Mouse (Mus musculus): ENCODE data around the gene Arl13a. TPM values are rescaled to one million over a fixed set of nuclear protein-coding genes. Genes with fewer than 3 reads are reported as not detected.
"Not testable (repeated sequence)": the region's sequence is repeated elsewhere in the genome, so short reads cannot be mapped to it uniquely, and the experiment has no call there.

Arl13a gene
- not detected in 2 replicates for polyA plus RNA-seq (2015; fragmentation: Nextera tagmentation; extraction: Ambion mirVana)

- not testable (repeated sequence) for H3K36me3 ChIP-seq; H3K9ac ChIP-seq (replicated peaks); H3K27ac ChIP-seq; ATAC-seq; H3K4me3 ChIP-seq (replicated peaks); H3K4me1 ChIP-seq (replicated peaks); H3K27me3 ChIP-seq; H3K4me2 ChIP-seq (replicated peaks); H3K9me3 ChIP-seq
- WGBS, result 90% methylated on average over 8 of the region's 9 CpGs
These were observed at the start of gene Arl13a for GRCm38 (mm10) chrX:134187201-134187600. Gene Arl13a (plus strand): TSS chrX:134187501.

- Histone ChIP-seq H3K36me3 (no peaks in the 10 kb centered on the region), H3K9ac (replicated peaks) (no peak overlapping the region), H3K4me2 (replicated peaks) (no peak overlapping the region), H3K4me1 (replicated peaks) (no peaks in the 10 kb centered on the region), H3K4me3 (replicated peaks) (no peak overlapping the region), H3K27me3 (peaks cover 9% of the 10 kb centered on the region; the same call in 1 of the 2 replicates), H3K9me3 (no peaks in the 10 kb centered on the region), H3K27ac (no peak overlapping the region)
- 83% methylated on average over 6 of the region's 6 CpGs for WGBS
- ATAC-seq, result no peak
These were observed 47.3 kb upstream of the Arl13a start for GRCm38 (mm10) chrX:134140024-134140423.

- Histone ChIP-seq H3K4me1 (replicated peaks) (no peaks in the 10 kb centered on the region), H3K27me3 (peaks cover 9% of the 10 kb centered on the region; the same call in 1 of the 2 replicates), H3K9ac (replicated peaks) (no peak overlapping the region), H3K9me3 (no peaks in the 10 kb centered on the region), H3K4me3 (replicated peaks) (no peak overlapping the region), H3K4me2 (replicated peaks) (no peak overlapping the region), H3K36me3 (no peaks in the 10 kb centered on the region), H3K27ac (no peak overlapping the region)
- ATAC-seq, result no peak
- 78% methylated on average over 1 of the region's 1 CpGs for WGBS
These were observed 45.8 kb upstream of the Arl13a start for GRCm38 (mm10) chrX:134141551-134141950.

DNA sequence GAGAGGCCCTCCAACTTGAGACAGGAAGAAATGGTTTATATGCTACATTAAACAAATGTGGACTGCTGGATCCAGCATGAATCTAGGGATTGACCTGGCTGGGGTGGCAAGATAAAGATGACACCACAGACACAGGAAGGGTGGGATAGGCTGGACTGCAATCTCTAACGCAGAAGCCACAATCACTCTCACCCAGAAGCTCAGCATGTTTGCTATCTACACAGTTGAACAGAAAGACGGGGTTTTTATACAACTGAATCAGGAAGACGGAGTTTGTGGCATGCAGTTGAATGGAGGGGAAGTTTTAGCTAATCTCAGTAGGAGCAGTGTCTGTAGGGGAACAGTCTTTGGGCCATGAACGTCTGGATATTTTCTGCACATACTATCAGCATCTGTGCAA lies 45.3 kb upstream of the Arl13a start:
- 80% methylated on average over 4 of the region's 4 CpGs for WGBS
- H3K9me3 ChIP-seq, result no peaks in the 10 kb centered on the region

GRCm38 (mm10) chrX:134158151-134158550 lies 29.1 kb upstream of the Arl13a start:
- 46% methylated on average over 7 of the region's 7 CpGs for WGBS
- Histone ChIP-seq H3K4me1 (replicated peaks) (no peaks in the 10 kb centered on the region; the same call in 1 of the 2 replicates), H3K9ac (replicated peaks) (no peak overlapping the region), H3K27me3 (peaks cover 14% of the 10 kb centered on the region), H3K4me2 (replicated peaks) (no peak overlapping the region), H3K27ac (no peak overlapping the region), H3K4me3 (replicated peaks) (no peak overlapping the region), H3K9me3 (no peaks in the 10 kb centered on the region), H3K36me3 (no peaks in the 10 kb centered on the region)
- ATAC-seq, result no peak

More for the DNA sequence above, 45.3 kb upstream of the Arl13a start:
- no peaks in the 10 kb centered on the region for H3K36me3 ChIP-seq
- no peak overlapping the region for H3K9ac ChIP-seq (replicated peaks)
- no peak overlapping the region for H3K4me2 ChIP-seq (replicated peaks)
- H3K27me3 ChIP-seq, result peaks cover 9% of the 10 kb centered on the region; the same call in 1 of the 2 replicates
- H3K4me3 ChIP-seq (replicated peaks), result no peak overlapping the region
- no peak for ATAC-seq
- H3K27ac ChIP-seq, result no peak overlapping the region
- no peaks in the 10 kb centered on the region for H3K4me1 ChIP-seq (replicated peaks)

GRCm38 (mm10) chrX:134160442-134160841 lies 26.9 kb upstream of the Arl13a start:
- Histone ChIP-seq H3K9me3 (no peaks in the 10 kb centered on the region), H3K4me2 (replicated peaks) (no peak overlapping the region), H3K9ac (replicated peaks) (no peak overlapping the region), H3K27ac (no peak overlapping the region), H3K36me3 (no peaks in the 10 kb centered on the region), H3K27me3 (peaks cover 14% of the 10 kb centered on the region), H3K4me1 (replicated peaks) (no peaks in the 10 kb centered on the region; the same call in 1 of the 2 replicates), H3K4me3 (replicated peaks) (no peak overlapping the region)
- 90% methylated on average over 2 of the region's 2 CpGs for WGBS
- no peak for ATAC-seq

GRCm38 (mm10) chrX:134162043-134162720 lies 25.1 kb upstream of the Arl13a start, which contains the start of gene Xkrx:
Gene Xkrx (minus strand): TSS chrX:134162076.
- peak within 1 kb of the TSS; percentile 58 for H3K4me2 ChIP-seq (replicated peaks)
- peak within 1 kb of the TSS; percentile 32; the same call in 1 of the 2 replicates for H3K9ac ChIP-seq (replicated peaks)
- H3K36me3 ChIP-seq, result no peaks in the 10 kb centered on the region
- ATAC-seq, result no peak
- H3K4me1 ChIP-seq (replicated peaks), result no peaks in the 10 kb centered on the region; the same call in 1 of the 2 replicates
- WGBS, result 35% methylated on average over 16 of the region's 16 CpGs
- peak within 1 kb of the TSS; percentile 40 for H3K4me3 ChIP-seq (replicated peaks)
- H3K9me3 ChIP-seq, result no peaks in the 10 kb centered on the region
- peaks cover 14% of the 10 kb centered on the region for H3K27me3 ChIP-seq
- no peak within 1 kb of the TSS for H3K27ac ChIP-seq

GRCm38 (mm10) chrX:134162826-134163225 lies 24.5 kb upstream of the Arl13a start:
- peak overlapping the region; percentile 58 for H3K4me2 ChIP-seq (replicated peaks)
- H3K27ac ChIP-seq, result no peak overlapping the region
- 0 out of 2 replicates have a peak, but pooled peaks have one; percentile 24 for ATAC-seq
- peaks cover 14% of the 10 kb centered on the region for H3K27me3 ChIP-seq
- H3K4me3 ChIP-seq (replicated peaks), result peak overlapping the region; percentile 40
- H3K9ac ChIP-seq (replicated peaks), result peak overlapping the region; percentile 32; the same call in 1 of the 2 replicates
- H3K36me3 ChIP-seq, result no peaks in the 10 kb centered on the region
- H3K9me3 ChIP-seq, result no peaks in the 10 kb centered on the region
- WGBS, result 25% methylated on average over 11 of the region's 11 CpGs
- no peaks in the 10 kb centered on the region; the same call in 1 of the 2 replicates for H3K4me1 ChIP-seq (replicated peaks)

DNA sequence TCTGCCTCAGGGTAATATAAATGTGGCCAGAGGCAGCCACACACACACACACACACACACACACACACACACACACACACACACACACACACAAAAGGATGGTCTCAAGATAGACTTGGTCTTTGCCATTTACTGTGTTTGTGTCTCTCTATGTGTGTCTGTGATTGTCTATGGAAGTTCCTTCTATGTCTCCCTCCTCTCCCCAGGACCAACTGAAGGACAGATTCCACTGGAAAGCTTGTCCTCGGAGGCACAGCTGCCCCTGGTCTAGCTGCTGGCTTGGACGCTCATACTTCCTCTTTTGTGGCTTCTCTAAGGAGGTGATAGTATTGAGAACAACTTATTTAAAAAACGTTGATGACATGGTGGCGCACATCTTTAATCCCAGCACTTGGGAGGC lies 23.8 kb upstream of the Arl13a start:
- Histone ChIP-seq H3K27ac (no peak overlapping the region), H3K4me3 (replicated peaks) (no peak overlapping the region), H3K4me1 (replicated peaks) (no peaks in the 10 kb centered on the region; the same call in 1 of the 2 replicates), H3K27me3 (peaks cover 14% of the 10 kb centered on the region), H3K4me2 (replicated peaks) (peak overlapping the region; percentile 58), H3K9ac (replicated peaks) (no peak overlapping the region), H3K9me3 (no peaks in the 10 kb centered on the region), H3K36me3 (no peaks in the 10 kb centered on the region)
- 45% methylated on average over 4 of the region's 4 CpGs for WGBS
- ATAC-seq, result no peak

DNA sequence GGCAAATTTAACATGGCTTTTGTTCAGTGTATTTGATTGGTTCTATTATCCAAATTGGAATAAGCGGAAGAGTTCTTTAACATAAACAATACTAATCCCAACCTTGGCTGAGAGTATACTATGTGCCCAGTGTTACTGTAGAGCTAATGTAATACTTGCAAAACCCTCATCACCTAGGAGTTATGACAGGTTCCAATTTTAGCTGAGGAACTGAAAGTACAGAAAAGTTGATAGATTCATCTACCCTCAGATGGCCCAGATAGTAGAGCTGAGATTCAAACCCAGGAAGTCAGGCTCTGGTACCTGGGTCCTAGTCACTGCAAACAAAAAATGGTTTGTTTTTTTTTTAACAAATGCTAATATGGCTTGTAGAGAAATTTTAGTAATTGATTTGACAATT lies 16.7 kb upstream of the Arl13a start:
- no peaks in the 10 kb centered on the region for H3K27me3 ChIP-seq
- no peak overlapping the region for H3K4me3 ChIP-seq (replicated peaks)
- no peak overlapping the region for H3K9ac ChIP-seq (replicated peaks)
- no peak overlapping the region for H3K4me2 ChIP-seq (replicated peaks)
- no peak for ATAC-seq
- no peaks in the 10 kb centered on the region for H3K36me3 ChIP-seq
- H3K27ac ChIP-seq, result no peak overlapping the region
- no peaks in the 10 kb centered on the region for H3K9me3 ChIP-seq
- WGBS, result 96% methylated on average over 1 of the region's 1 CpGs
- no peaks in the 10 kb centered on the region for H3K4me1 ChIP-seq (replicated peaks)

DNA sequence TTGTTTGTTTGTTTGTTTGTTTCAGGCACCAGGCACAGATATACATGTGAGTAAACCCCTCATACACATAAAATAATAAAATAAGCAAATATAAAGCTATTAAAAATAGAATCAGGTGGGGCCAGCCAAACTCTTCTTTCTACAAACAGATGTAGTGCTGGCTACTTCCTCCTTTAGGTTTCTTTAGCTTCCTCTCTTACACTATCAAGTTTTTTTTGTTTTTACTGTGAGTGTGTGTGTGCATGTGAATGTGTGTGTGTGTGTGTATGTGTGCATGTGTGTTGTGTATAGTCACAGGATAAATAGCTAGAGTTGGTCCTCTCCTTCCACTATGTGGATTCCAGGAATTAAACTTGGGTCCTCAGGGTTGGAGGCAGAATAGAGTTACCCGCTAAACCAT lies 12.6 kb upstream of the Arl13a start:
- Histone ChIP-seq H3K4me1 (replicated peaks) (no peaks in the 10 kb centered on the region), H3K27ac (no peak overlapping the region), H3K36me3 (no peaks in the 10 kb centered on the region), H3K27me3 (no peaks in the 10 kb centered on the region), H3K9me3 (no peaks in the 10 kb centered on the region), H3K9ac (replicated peaks) (no peak overlapping the region), H3K4me2 (replicated peaks) (no peak overlapping the region), H3K4me3 (replicated peaks) (no peak overlapping the region)
- WGBS, result 91% methylated on average over 1 of the region's 1 CpGs
- ATAC-seq, result no peak

DNA sequence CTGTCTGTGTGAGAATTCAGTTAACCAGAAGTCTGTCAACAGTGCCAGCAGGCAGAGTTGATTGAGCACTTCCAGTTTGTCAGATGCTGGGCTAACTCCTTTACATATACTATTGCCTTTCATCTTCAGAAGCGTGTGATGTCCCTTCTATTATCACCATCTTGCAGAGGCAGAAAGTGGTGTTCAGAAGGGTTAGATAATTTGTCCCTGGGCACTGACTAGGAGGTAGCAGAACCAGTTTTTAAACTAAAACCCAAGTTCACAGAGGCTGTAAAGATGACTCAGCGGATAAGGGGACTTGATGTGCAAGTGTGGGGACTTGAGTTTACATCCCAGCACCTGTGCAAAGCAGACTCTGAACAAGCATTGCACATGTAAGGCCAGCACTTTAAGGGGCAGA lies 21.2 kb downstream of the Arl13a start:
- H3K4me3 ChIP-seq (replicated peaks), result no peak overlapping the region
- H3K9me3 ChIP-seq, result no peaks in the 10 kb centered on the region
- no peak overlapping the region for H3K27ac ChIP-seq
- no peak overlapping the region for H3K9ac ChIP-seq (replicated peaks)
- 94% methylated on average over 2 of the region's 2 CpGs for WGBS
- H3K36me3 ChIP-seq, result no peaks in the 10 kb centered on the region
- no peak overlapping the region for H3K4me2 ChIP-seq (replicated peaks)
- H3K4me1 ChIP-seq (replicated peaks), result no peaks in the 10 kb centered on the region
- H3K27me3 ChIP-seq, result no peaks in the 10 kb centered on the region
- ATAC-seq, result no peak
